ENCODE assay signal across 18 mouse cellular contexts in the genomic region with DNA sequence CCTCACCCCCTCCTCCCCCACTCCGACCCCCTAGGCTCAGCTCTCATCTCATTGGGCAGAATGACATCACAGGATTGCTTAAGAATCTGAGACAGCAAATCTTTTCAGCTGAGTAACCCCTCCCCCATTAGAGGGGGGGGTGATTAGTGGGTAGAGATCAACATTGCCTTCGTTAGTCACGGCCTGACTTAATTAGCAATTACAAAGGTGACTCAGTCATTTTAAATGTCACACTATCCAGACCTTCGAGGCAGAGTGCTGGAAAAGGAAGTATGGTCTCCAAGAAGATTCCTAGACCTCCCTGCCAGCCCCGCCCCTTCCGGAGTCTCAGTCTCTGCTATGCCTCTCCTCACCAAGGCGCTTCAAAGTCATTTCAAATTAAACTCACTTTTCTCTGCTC. TPM values are rescaled to one million over a fixed set of nuclear protein-coding genes. Genes with fewer than 3 reads are reported as not detected.
DNase-seq lines count a peak whose midpoint lies in the region; ATAC-seq and TF ChIP-seq lines count a peak whose summit lies in the region.
"Had no signal": no experiment of that assay in that cellular context is flagged by ENCODE, and none has a peak within 500 bp of the region (broad histone marks: within the 10 kb centered on the region; RNA-seq: fewer than 3 reads in every experiment).

No protein-coding gene starts in this region.

- 0 out of 2 replicates have a peak, but pooled peaks cover 5% of the 10 kb centered on the region for H3K36me3 ChIP-seq in heart, embryonic 12.5 days
- no peaks in the 10 kb centered on the region for H3K36me3 ChIP-seq in neural tube, embryonic 15.5 days
- no peaks in the 10 kb centered on the region for H3K36me3 ChIP-seq in intestine, embryonic 15.5 days
- H3K36me3 ChIP-seq: embryonic facial prominence, embryonic 12.5 days; limb, embryonic 12.5 days; liver, embryonic 13.5 days; neural tube, embryonic 12.5 days had no signal

- no peak overlapping the region for H3K4me3 ChIP-seq in heart, embryonic 12.5 days
- no peak overlapping the region for H3K4me3 ChIP-seq in neural tube, embryonic 15.5 days (replicated peaks)
- H3K4me3 ChIP-seq in olfactory bulb, adult 2 months (ENCODE audit: insufficient read depth, low read depth, low read length) = no peak overlapping the region
- H3K4me3 ChIP-seq in intestine, embryonic 15.5 days (replicated peaks) = no peak overlapping the region
- H3K4me3 ChIP-seq: embryonic facial prominence, embryonic 12.5 days; limb, embryonic 12.5 days; liver, embryonic 13.5 days; neural tube, embryonic 12.5 days had no signal

- no peaks in the 10 kb centered on the region for H3K27me3 ChIP-seq in heart, embryonic 12.5 days (replicated peaks)
- H3K27me3 ChIP-seq in neural tube, embryonic 15.5 days (replicated peaks) = peaks cover 9% of the 10 kb centered on the region
- H3K27me3 ChIP-seq in intestine, embryonic 15.5 days (replicated peaks) = no peaks in the 10 kb centered on the region

- no peak overlapping the region for H3K4me2 ChIP-seq in heart, embryonic 12.5 days
- H3K4me2 ChIP-seq in neural tube, embryonic 15.5 days = no peak overlapping the region
- no peak overlapping the region for H3K4me2 ChIP-seq in intestine, embryonic 15.5 days (replicated peaks)
- H3K4me2 ChIP-seq: embryonic facial prominence, embryonic 12.5 days; heart, embryonic 11.5 days; limb, embryonic 12.5 days; liver, embryonic 13.5 days; neural tube, embryonic 12.5 days had no signal

- peak overlapping the region; percentile 53; the same call in 1 of the 2 replicates for H3K27ac ChIP-seq in heart, embryonic 12.5 days (ENCODE audit: poor library complexity, severe bottlenecking)
- no peak overlapping the region for H3K27ac ChIP-seq in neural tube, embryonic 15.5 days (replicated peaks)
- H3K27ac ChIP-seq in olfactory bulb, adult 2 months (ENCODE audit: insufficient read depth, low read depth, low read length) = peak overlapping the region; percentile 49
- no peak overlapping the region for H3K27ac ChIP-seq in intestine, embryonic 15.5 days
- H3K27ac ChIP-seq: embryonic facial prominence, embryonic 12.5 days; limb, embryonic 12.5 days; liver, embryonic 13.5 days; neural tube, embryonic 12.5 days had no signal

- intact Hi-C loops in heart, postnatal 10 days (cut with DNase I) = no loop called here

- no peak for ATAC-seq in heart, embryonic 12.5 days (ENCODE audit: insufficient number of reproducible peaks, low FRiP score)
- ATAC-seq in neural tube, embryonic 15.5 days (ENCODE audit: low FRiP score) = peak; percentile 25; the same call in 1 of the 2 replicates
- no peak for ATAC-seq in intestine, embryonic 15.5 days

- no peak for TF ChIP-seq POLR2A in olfactory bulb, adult 2 months (IDR thresholded peaks at IDR 0.05; ENCODE audit: insufficient read depth, low read depth, low read length)

- WGBS in heart, embryonic 12.5 days = 44% methylated on average over 7 of the region's 7 CpGs
- WGBS in neural tube, embryonic 15.5 days = 46% methylated on average over 7 of the region's 7 CpGs
- 23% methylated on average over 7 of the region's 7 CpGs for WGBS in olfactory bulb, adult 2 months
- WGBS in intestine, embryonic 15.5 days = 53% methylated on average over 7 of the region's 7 CpGs

- no peaks in the 10 kb centered on the region for H3K9me3 ChIP-seq in heart, embryonic 12.5 days (replicated peaks)
- no peaks in the 10 kb centered on the region for H3K9me3 ChIP-seq in neural tube, embryonic 15.5 days (replicated peaks)
- no peaks in the 10 kb centered on the region for H3K9me3 ChIP-seq in intestine, embryonic 15.5 days
- H3K9me3 ChIP-seq: embryonic facial prominence, embryonic 12.5 days; limb, embryonic 12.5 days; liver, embryonic 13.5 days; neural tube, embryonic 12.5 days had no signal

- no peak for TF ChIP-seq CTCF in olfactory bulb, adult 2 months (IDR thresholded peaks at IDR 0.05; ENCODE audit: insufficient read depth, low read depth, low read length)

- H3K9ac ChIP-seq in heart, embryonic 12.5 days = no peak overlapping the region
- no peak overlapping the region for H3K9ac ChIP-seq in neural tube, embryonic 15.5 days (replicated peaks)
- no peak overlapping the region for H3K9ac ChIP-seq in intestine, embryonic 15.5 days
- H3K9ac ChIP-seq: embryonic facial prominence, embryonic 12.5 days; limb, embryonic 12.5 days; liver, embryonic 13.5 days; neural tube, embryonic 12.5 days had no signal

- H3K4me1 ChIP-seq in heart, embryonic 12.5 days (replicated peaks) = peaks cover 49% of the 10 kb centered on the region
- peaks cover 14% of the 10 kb centered on the region for H3K4me1 ChIP-seq in neural tube, embryonic 15.5 days
- peaks cover 29% of the 10 kb centered on the region for H3K4me1 ChIP-seq in olfactory bulb, adult 2 months (ENCODE audit: control insufficient read depth, insufficient read depth, low read length)
- H3K4me1 ChIP-seq in intestine, embryonic 15.5 days (replicated peaks) = peaks cover 4% of the 10 kb centered on the region; the same call in 1 of the 2 replicates
- H3K4me1 ChIP-seq: liver, embryonic 13.5 days; neural tube, embryonic 12.5 days had no signal

- no peak for DNase-seq in heart, postnatal 10 days
- DNase-seq in neural tube, embryonic 10.5 days (ENCODE audit: extremely low spot score, low spot score) = no peak
- peak; percentile 62 for DNase-seq in brain, adult 2 months (ENCODE audit: low read depth, low spot score)
- no peak for DNase-seq in embryo, embryonic 10 days (ENCODE audit: low spot score)
- DNase-seq: adrenal gland, adult 8-10 months; cerebellum, adult 18-20 months; layer of hippocampus, adult 9-11 months; liver, embryonic 13.5 days; thymus, postnatal 36 days had no signal

RNA-seq across cellular contexts. Expression of a gene that starts 6.3 kb away (rescaled TPM):
- 4.8 and 4.9 TPM in 2 replicates for polyA plus RNA-seq in heart, embryonic 12.5 days (2016; fragmentation: Nextera tagmentation; extraction: Ambion mirVana)
- total RNA-seq in heart, postnatal 10 days (2021) = 10 to 100 TPM; 12.9 to 16.4 TPM
- 1.8 and 2.6 TPM in 2 replicates for polyA plus RNA-seq in neural tube, embryonic 15.5 days (2015; fragmentation: Nextera tagmentation; extraction: Ambion mirVana)
- polyA plus RNA-seq in olfactory bulb, adult 2 months (2012; ENCODE audit: insufficient read depth, insufficient read length, low replicate concordance, missing spikeins) = not detected in 2 replicates
- 1.1 and 1.9 TPM in 2 replicates for polyA plus RNA-seq in intestine, embryonic 15.5 days (2015; fragmentation: Nextera tagmentation; extraction: Ambion mirVana)
- total RNA-seq: hematopoietic stem cell, adult 5-6 weeks had no signal

Comparison
In these comparisons a context has a peak if more than half of its experiments do, and no peak if none do; other contexts are left out.
1. H3K27ac ChIP-seq: peak in heart, embryonic 12.5 days (single experiment) and olfactory bulb, adult 2 months (single experiment); none in neural tube, embryonic 15.5 days (single experiment) and intestine, embryonic 15.5 days (single experiment).